Mouse (Mus musculus) retina, adult 2 months (tissue): ENCODE measurements at regions not wholly inside any gene's neighbourhood (a gene's known extent, or its start where the extent isn't known, plus 50 kb on each side); places are given as distances from the start of the nearest gene placed in this dataset.
"Not testable (repeated sequence)": the region's sequence is repeated elsewhere in the genome, so short reads cannot be mapped to it uniquely, and the experiment has no call there.

Source experiments
- DNase-seq: peaks from one replicate; pipeline ENCODE4 v3.0.0-alpha.2; 2012; ENCODE audit warnings: low read depth, low spot score

DNA sequence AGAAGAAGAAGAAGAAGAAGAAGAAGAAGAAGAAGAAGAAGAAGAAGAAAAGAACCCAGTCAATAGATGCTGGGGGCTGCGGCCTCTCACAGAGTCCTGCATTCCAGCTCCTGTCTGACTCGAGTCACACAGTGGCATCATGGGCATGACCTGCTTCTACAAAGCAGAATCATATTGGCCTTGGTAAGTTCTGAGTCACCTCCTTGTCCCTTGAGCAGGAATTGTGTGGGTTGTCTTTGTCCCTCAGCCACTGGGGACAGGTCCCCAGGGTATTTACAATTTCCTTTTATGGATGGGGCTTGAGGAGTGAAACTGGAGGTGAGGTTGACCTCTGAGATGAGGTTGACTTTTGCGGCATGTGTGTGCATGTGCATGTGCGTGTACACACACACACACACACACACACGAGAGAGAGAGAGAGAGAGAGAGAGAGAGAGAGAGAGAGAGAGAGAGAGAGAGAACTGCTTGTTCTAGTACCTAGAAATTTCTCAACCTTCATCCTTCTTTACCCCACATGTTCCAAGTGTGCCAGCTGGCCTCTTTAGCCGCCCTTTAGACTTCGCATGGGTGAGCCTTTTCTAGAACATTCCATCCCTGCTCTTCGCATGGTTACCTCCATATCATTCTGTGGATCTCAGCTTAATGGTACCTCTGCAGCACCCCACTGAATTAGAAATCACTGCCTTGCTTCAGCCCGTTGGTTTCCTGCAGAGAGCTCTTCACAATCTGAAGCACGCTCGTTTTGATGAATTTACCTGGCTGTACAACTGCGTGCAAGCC, 283.2 kb downstream of the 4933412E24Rik start:
- no peak for DNase-seq

DNA sequence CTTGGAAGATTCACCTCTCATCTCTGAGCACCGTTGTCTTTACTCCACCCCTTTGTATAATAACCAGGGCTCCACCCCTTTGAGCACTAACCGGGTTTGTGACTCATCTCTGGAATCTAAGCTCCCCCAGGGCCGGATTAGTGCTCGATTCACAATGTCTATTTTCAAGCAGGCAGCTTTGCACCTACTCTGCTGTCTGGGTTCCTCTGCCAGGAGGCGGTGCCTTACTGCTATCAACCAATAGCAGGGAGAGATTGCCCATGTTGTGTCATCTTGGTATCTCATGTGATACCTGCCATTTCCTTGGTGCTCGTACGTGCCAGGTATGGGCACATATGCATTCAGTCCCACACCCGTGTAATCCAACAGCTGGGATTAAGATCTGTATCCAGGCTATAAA, 285.3 kb downstream of the 4933412E24Rik start:
- DNase-seq, result no peak

GRCm38 (mm10) chr15:59728817-59729560, 287.4 kb downstream of the 4933412E24Rik start:
- no peak for DNase-seq

- DNase-seq, result no peak
Observed at GRCm38 (mm10) chr15:59728131-59728601, 288.2 kb downstream of the 4933412E24Rik start.

- DNase-seq, result no peak
Observed at GRCm38 (mm10) chr15:59725881-59726280, 290.5 kb downstream of the 4933412E24Rik start.

- no peak for DNase-seq
Observed at GRCm38 (mm10) chr15:59722661-59723413, 293.6 kb downstream of the 4933412E24Rik start.

- no peak for DNase-seq
Observed at GRCm38 (mm10) chr15:59721420-59721819, 295.0 kb downstream of the 4933412E24Rik start.

DNA sequence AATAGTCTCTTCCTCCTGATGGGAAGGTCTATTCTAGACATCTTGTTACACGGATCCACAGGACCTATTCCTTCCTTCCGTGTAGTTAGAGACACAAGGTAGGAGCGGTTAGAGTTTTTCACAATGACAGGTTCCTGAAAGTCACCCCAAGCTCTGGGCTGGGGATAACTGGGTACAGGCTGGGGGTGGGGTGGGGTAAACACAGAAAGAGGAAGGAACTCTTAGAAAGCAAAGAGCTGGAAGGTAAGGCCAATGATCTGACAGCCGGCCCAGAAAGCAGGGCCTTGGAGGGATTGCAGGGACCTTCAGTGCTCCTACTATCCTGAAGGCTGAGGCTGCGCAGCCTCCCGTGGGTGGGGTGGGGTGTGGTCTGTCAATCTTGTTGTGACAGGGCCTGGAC, 295.4 kb downstream of the 4933412E24Rik start:
- no peak for DNase-seq

- DNase-seq, result no peak
Observed at GRCm38 (mm10) chr15:59720149-59720548, 296.3 kb downstream of the 4933412E24Rik start.

- not testable (repeated sequence) for DNase-seq
Observed at GRCm38 (mm10) chr15:59719383-59720128, 296.9 kb downstream of the 4933412E24Rik start.

GRCm38 (mm10) chr15:59716872-59717271, 299.5 kb downstream of the 4933412E24Rik start:
- DNase-seq, result no peak

GRCm38 (mm10) chr15:59715951-59716350, 300.5 kb downstream of the 4933412E24Rik start:
- DNase-seq, result no peak

GRCm38 (mm10) chr15:59713965-59714739, 302.3 kb downstream of the 4933412E24Rik start:
- DNase-seq, result no peak

DNA sequence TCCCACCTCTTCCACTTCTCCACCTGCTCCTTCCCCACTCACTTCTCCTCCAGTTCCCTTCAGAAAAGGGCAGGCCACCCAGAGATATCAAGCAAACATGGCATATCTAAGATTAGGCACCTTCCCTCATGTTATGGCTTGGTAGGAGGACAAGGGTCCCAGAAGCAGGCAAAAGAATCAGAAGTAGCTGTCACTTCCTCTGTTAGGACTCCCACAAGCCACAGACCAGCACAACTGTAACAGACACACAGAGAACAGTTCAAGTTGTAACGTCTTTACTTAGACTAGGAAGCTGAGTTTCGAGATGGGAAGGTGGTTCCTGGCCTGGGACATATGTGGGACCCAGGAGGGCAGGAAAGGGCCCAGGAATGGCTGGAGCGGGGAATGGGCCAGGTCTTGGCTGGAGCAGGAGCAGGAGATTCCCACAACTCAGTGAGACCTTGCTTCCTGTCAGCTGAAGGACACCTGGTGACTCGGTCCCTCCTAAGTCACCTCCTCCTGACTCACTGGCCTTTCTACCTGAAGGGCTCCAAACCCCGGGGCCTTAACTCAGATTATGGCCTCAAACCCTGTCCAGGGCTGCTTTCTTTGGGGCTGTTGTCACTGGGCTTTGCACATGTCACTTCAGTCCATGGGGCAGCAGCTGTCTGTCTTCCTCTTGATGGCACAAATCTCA, 304.2 kb downstream of the 4933412E24Rik start:
- no peak for DNase-seq

DNA sequence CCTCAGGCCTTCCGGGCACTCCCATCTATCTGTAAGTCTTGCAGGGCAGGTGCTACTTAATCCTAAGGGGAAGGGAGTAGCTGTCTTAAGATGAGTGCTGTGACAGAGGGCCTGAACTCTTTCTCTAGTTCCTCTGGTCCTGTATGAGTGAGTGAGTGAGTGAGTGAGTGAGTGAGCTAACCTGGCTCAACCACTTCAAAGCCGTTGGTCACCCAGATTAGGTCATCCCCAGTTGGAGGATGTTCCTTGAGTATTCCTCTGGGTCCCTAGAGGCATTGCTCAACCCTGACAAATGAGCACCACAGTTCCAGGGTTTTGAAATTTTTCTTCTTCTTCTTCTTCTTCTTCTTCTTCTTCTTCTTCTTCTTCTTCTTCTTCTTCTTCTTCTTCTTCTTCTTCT, 306.5 kb downstream of the 4933412E24Rik start:
- DNase-seq, result no peak

- no peak for DNase-seq
Observed at GRCm38 (mm10) chr15:59708402-59708801, 308.0 kb downstream of the 4933412E24Rik start.

DNA sequence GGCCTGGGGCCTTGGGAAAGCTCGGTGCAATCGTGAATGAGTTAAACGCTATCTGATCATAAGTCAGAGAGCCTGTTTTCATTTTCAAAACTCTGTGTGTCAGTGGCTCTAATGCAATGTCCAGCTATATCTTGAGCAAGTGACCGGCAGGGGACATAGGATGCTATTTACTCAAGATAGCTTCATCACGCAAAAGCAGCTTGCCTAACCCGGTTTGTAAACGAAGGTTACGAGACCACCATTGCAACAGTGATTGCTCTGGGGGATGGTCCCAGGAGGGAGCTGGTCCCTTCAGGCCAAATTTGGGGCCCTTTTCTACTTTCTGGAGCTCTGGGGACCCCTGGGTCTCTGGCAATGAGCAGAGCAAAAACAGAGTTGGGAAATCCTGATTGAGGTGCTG, 309.3 kb downstream of the 4933412E24Rik start:
- no peak for DNase-seq
